Mouse (Mus musculus): ENCODE data around the gene 5330417C22Rik.

DNA sequence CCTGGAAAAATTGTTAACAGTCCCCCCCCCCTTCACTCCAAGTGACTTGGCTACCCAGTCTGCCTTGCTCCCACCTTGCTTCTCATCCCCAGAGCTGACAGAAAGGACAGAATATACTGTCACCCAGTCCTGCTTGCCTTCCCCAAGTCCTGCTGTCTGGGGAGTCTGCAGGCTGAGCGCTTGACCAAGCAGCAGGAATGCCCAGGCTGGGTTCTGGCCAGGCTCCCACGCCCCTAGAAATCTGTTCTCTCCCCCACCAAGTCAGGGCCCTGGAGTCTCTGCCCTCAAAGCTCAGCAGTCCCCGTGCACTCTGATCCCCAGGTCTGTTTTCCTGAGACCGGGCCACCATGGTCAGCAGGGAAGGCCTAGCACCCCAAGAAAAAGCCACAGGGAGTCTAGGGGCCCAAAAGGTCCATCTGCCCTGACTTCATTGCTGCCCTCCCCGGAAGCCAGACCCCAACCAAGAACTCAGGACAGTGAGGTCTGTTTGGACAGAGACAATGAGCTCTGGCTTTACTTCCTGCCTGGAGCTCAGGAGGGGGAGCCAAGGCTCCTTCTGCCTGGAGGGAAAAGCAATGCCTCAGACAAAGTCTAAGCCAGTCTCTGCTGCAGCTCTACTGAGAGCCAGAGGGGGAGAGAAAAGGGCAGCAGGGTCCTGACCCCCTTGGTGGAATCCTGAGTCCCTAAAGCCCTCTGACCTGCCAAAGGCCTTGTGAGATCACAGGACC, 125.1 kb downstream of the 5330417C22Rik start:
- TF ChIP-seq CTCF (IDR thresholded peaks at IDR 0.05) (no peak), POLR2A (IDR thresholded peaks at IDR 0.05; ENCODE audit: insufficient read depth, low read depth, low read length) (no peak)
